Mouse (Mus musculus) heart, adult 2 months (tissue): ENCODE results near the gene Pstpip1. TPM values are rescaled to one million over a fixed set of nuclear protein-coding genes. Genes with fewer than 3 reads are reported as not detected.
A peak's percentile ranks its signal among the peaks of the same experiment; 100 is the strongest.

ENCODE experiments used
- DNase-seq, 2 experiments: peaks; one replicate each; pipeline ENCODE4 v3.0.0; 2021
- H3K27ac ChIP-seq: fragments of 200-600 bp; 2 replicates; pipeline ENCODE4 v1.8.1; 2022
- H3K27me3 ChIP-seq: fragments of 200-500 bp; 2 replicates; pipeline ENCODE4 v1.6.1; 2012; ENCODE audit warnings: mild to moderate bottlenecking, low read length, inconsistent platforms, mixed read lengths; ENCODE audit not compliant: control insufficient read depth, insufficient read depth
- H3K36me3 ChIP-seq: fragments of 200-500 bp; 2 replicates; pipeline ENCODE4 v1.6.1; 2012; ENCODE audit warnings: low read length, inconsistent platforms; ENCODE audit not compliant: control insufficient read depth, insufficient read depth
- H3K4me1 ChIP-seq: fragments of 200-500 bp; 2 replicates; pipeline ENCODE4 v1.6.1; 2011; ENCODE audit warnings: low read length; ENCODE audit not compliant: control insufficient read depth, insufficient read depth
- H3K4me3 ChIP-seq: fragments of 200-600 bp; 2 replicates; pipeline ENCODE4 v1.8.1; 2022
- H3K79me2 ChIP-seq: fragments of 200-500 bp; replicated peaks from 2 replicates; pipeline ENCODE4 v1.6.1; 2012; ENCODE audit warnings: mild to moderate bottlenecking, inconsistent platforms, low read length, moderate library complexity, mixed read lengths; ENCODE audit not compliant: control insufficient read depth, insufficient read depth
- H3K9ac ChIP-seq: fragments of 200-500 bp; 2 replicates; pipeline ENCODE4 v1.6.1; 2012; ENCODE audit warnings: low read depth, mild to moderate bottlenecking, control low read depth, inconsistent platforms, low read length, mixed read lengths
- CTCF ChIP-seq: fragments of 200-600 bp; IDR thresholded peaks from 2 replicates; pipeline ENCODE4 v1.8.1; 2022; ENCODE audit warnings: antibody characterized with exemption, mild to moderate bottlenecking, moderate library complexity
- EP300 ChIP-seq: fragments of 200-500 bp; IDR thresholded peaks from 2 replicates; pipeline ENCODE4 v1.6.1; 2011; ENCODE audit warnings: low read depth, low read length, control low read depth; ENCODE audit not compliant: insufficient read depth
- POLR2A ChIP-seq: fragments of 200-500 bp; IDR thresholded peaks from 2 replicates; pipeline ENCODE4 v1.6.1; 2011; ENCODE audit warnings: mild to moderate bottlenecking, low read depth, low read length, control low read depth; ENCODE audit not compliant: insufficient read depth
- WGBS: fragments of 180-500 bp; shearing (Covaris S2); methylation state at CpG from one replicate; pipeline ENCODE4 v1.1.7; 2018; 5-methylcytosine and 5-hydroxymethylcytosine counted together
- intact Hi-C: fragments of 180-260 bp; cut with DNase I; formaldehyde crosslinking; loops from one replicate; pipeline ENCODE4 v1.15.1; 2025
- polyA plus RNA-seq: library from polyadenylated mRNA; depleted of rRNA; stranded (reverse); fragments of >200 nt; gene quantifications from 2 replicates; pipeline ENCODE4 v1.2.3, GENCODE M21; 2012
- total RNA-seq, 2 experiments: library from RNA; stranded (reverse); gene quantifications; 2 replicates each; pipeline ENCODE4 v1.2.3; 2021

Gene Pstpip1
- total and polyA plus RNA-seq, 3 experiments: 1.5 to 4.0 (median 1.5) TPM

DNA sequence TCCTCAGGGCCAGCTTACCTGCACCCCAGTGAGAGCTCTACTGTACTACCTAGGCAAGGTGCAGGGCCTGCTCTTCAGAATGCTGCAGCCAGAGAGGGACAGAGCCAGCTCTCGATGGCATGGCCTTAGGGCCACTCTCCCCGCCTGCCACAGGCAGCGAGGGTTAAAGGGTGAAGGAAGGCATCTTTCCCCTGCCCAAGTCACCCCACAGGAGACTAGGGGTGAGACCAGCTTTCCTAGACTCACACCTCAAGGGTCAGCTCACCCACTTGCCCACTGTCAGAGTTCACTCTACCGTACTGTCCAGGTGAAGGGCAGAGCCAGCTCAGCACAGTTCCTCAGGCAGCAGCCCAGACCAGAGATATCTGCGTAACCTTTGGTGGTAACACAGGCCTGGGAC, 27.4 kb upstream of the Pstpip1 start:
- 97% methylated on average over 5 of the region's 5 CpGs for WGBS
- TF ChIP-seq EP300: no peak
- Histone ChIP-seq H3K4me3 (no peak overlapping the region), H3K27ac (no peak overlapping the region), H3K79me2 (no peaks in the 10 kb centered on the region), H3K27me3 (no peaks in the 10 kb centered on the region), H3K9ac (no peak overlapping the region), H3K36me3 (no peaks in the 10 kb centered on the region; the same call in 1 of the 2 replicates), H3K4me1 (peaks cover 3% of the 10 kb centered on the region)
- no peak for DNase-seq
- intact Hi-C loops: no loop called here

DNA sequence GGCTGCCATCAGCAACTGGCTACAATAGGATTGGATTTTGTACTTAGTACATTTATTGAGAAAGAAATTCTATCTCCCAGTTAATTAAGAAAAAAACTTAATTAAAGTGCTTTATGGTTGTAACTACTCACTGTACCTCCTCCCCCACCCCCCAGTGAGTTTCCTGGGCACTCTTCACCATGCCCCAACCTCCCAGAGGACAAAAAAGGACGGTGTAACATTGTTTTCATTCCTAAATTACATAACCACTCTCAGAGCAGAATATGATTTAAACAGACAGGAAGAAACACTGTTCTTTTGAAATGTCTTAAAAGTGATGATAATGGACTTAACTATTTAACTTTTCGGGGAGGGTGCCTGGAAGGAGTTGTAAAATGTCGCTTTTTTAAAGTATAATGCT, 24.8 kb upstream of the Pstpip1 start:
- WGBS: 56% methylated on average over 3 of the region's 3 CpGs
- TF ChIP-seq CTCF (no peak), POLR2A (no peak), EP300 (no peak)
- DNase-seq: no peak
- H3K27me3 ChIP-seq: no peaks in the 10 kb centered on the region
- no peak overlapping the region for H3K4me3 ChIP-seq
- intact Hi-C loops: no loop called here
- H3K9ac ChIP-seq: no peak overlapping the region
- peak overlapping the region; percentile 45; the same call in 1 of the 2 replicates for H3K27ac ChIP-seq
- peaks cover 3% of the 10 kb centered on the region for H3K4me1 ChIP-seq
- H3K79me2 ChIP-seq: no peaks in the 10 kb centered on the region
- no peaks in the 10 kb centered on the region for H3K36me3 ChIP-seq

- no peak for DNase-seq
- Histone ChIP-seq H3K9ac (no peak overlapping the region), H3K27me3 (no peaks in the 10 kb centered on the region), H3K36me3 (no peaks in the 10 kb centered on the region), H3K27ac (no peak overlapping the region), H3K79me2 (no peaks in the 10 kb centered on the region), H3K4me1 (peaks cover 3% of the 10 kb centered on the region), H3K4me3 (no peak overlapping the region)
- intact Hi-C loops: no loop called here
- WGBS: 91% methylated on average over 4 of the region's 4 CpGs
- TF ChIP-seq POLR2A (no peak), CTCF (no peak), EP300 (no peak)
Measured at GRCm38 (mm10) chr9:56067964-56068363, 21.8 kb upstream of the Pstpip1 start.

DNA sequence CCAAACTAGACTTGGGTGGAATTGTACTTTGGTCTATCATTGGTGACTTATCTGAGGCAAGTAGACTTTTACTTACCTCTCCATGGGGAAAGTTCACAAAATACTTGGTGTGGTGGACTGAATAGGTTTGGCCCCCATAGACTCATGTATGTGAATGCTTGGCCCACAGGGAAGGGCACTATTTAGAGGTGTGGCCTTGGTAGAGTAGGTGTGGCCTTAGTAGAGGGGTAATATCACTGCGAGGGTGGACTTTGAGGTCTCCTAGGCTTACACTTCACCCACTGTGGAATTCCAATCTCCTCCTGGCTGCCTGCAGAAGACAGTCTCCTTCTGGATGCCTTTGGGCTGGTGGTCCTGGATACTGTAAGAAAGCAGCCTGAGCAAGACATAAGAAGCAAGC, 21.1 kb upstream of the Pstpip1 start:
- no peak for TF ChIP-seq EP300
- TF ChIP-seq POLR2A: no peak
- no peak for TF ChIP-seq CTCF
- 96% methylated on average over 1 of the region's 1 CpGs for WGBS
- H3K4me3 ChIP-seq: no peak overlapping the region
- H3K36me3 ChIP-seq: no peaks in the 10 kb centered on the region
- intact Hi-C loops: no loop called here
- H3K4me1 ChIP-seq: peaks cover 3% of the 10 kb centered on the region
- H3K27me3 ChIP-seq: no peaks in the 10 kb centered on the region
- H3K9ac ChIP-seq: no peak overlapping the region
- no peak for DNase-seq
- no peak overlapping the region for H3K27ac ChIP-seq
- H3K79me2 ChIP-seq: no peaks in the 10 kb centered on the region

- no peak overlapping the region for H3K27ac ChIP-seq
- H3K36me3 ChIP-seq: no peaks in the 10 kb centered on the region
- intact Hi-C loops: no loop called here
- H3K4me3 ChIP-seq: no peak overlapping the region
- H3K79me2 ChIP-seq: no peaks in the 10 kb centered on the region
- 39% methylated on average over 2 of the region's 2 CpGs for WGBS
- no peak overlapping the region for H3K9ac ChIP-seq
- TF ChIP-seq CTCF: no peak
- TF ChIP-seq POLR2A: no peak
- TF ChIP-seq EP300: no peak
- no peak for DNase-seq
- H3K27me3 ChIP-seq: no peaks in the 10 kb centered on the region
- H3K4me1 ChIP-seq: peaks cover 4% of the 10 kb centered on the region
Measured at GRCm38 (mm10) chr9:56072861-56073260, 16.9 kb upstream of the Pstpip1 start.

GRCm38 (mm10) chr9:56074863-56075262, 14.9 kb upstream of the Pstpip1 start:
- Histone ChIP-seq H3K27me3 (no peaks in the 10 kb centered on the region), H3K79me2 (no peaks in the 10 kb centered on the region), H3K9ac (no peak overlapping the region), H3K4me1 (peaks cover 4% of the 10 kb centered on the region), H3K27ac (peak overlapping the region; percentile 61; the same call in 1 of the 2 replicates), H3K36me3 (no peaks in the 10 kb centered on the region), H3K4me3 (no peak overlapping the region)
- 72% methylated on average over 12 of the region's 12 CpGs for WGBS
- intact Hi-C loops: no loop called here
- TF ChIP-seq CTCF (no peak), POLR2A (no peak), EP300 (no peak)
- peak in 1 of 2 experiments; percentile 34 for DNase-seq
